Mouse (Mus musculus) urinary bladder, postnatal 36 days (tissue): ENCODE results near the gene Cyld.
"Not testable (repeated sequence)": the region's sequence is repeated elsewhere in the genome, so short reads cannot be mapped to it uniquely, and the experiment has no call there.

Experiments used
- DNase-seq, 2 experiments: peaks; one replicate each; pipeline ENCODE4 v3.0.0; 2022; ENCODE audit warnings: low spot score in 2 of 2, mixed read lengths in 1 of 2

The Cyld gene

DNA sequence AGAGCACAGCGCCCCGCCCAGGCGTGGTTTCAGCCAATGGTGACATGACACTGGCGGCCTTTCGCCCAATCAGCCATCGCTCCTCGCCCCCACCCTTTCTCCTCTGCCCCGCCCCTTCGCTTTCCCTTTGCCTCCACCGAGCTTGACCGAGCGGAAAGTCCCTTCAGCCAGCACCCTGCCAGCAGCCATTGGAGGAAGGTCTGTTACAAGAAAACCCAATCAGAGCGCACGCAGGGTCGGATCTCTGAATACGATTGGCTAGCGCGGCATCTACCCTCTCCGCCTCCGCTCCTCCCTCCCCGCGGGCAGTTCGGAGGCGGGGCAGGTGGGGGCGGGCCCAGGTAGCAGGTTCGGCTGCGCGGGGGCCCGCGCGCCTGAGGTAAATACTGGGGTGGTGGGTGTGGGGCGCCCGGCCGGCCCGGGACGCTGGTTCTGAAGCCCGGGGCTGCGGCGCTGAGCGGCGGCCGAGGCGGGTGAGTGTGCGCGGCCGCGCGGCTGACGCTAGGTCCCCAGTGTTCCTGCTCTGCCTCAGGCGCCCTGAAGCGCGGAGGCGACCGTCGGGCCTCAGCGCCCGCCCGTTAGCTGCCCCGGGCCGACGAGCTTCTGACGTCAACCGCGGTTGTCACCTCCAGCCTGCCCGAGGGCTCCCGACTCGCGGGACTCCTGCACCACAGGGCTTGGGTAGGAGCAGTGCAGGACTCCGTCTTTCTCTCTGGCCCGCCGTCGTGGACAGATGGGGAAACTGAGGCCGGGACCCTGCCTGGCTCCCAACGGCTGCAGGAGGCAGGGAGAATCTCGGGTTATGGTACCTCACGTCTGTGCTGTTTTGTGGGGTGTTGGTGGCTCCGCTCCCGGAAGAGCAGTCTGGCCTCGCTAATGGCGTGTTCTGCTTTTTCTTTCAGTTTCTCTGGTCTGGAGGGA is at the start of gene Cyld:
Gene Cyld (plus strand): TSS at position 308 of the 921 bp plus-strand sequence.
- DNase-seq: peak; percentile 97 to 98

DNA sequence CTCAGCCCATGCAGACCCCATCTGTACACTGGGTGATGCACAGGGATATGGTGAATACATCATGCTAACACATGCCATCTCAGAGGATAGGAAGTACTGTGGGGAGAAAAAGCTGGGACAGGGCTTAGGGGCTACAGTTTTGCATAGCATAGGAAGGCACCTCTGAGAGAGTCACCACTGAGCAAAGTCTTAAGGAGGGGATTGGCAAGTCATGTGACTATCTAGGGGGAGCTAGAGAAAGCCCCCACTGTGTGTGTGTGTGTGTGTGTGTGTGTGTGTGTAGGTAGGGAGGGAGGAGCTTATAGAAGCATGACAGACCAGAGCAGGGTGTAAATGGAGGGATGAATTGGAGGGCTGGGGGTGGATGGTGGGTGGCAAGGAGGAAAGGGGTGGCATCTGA is 48.5 kb upstream of the Cyld start:
- no peak for DNase-seq

DNA sequence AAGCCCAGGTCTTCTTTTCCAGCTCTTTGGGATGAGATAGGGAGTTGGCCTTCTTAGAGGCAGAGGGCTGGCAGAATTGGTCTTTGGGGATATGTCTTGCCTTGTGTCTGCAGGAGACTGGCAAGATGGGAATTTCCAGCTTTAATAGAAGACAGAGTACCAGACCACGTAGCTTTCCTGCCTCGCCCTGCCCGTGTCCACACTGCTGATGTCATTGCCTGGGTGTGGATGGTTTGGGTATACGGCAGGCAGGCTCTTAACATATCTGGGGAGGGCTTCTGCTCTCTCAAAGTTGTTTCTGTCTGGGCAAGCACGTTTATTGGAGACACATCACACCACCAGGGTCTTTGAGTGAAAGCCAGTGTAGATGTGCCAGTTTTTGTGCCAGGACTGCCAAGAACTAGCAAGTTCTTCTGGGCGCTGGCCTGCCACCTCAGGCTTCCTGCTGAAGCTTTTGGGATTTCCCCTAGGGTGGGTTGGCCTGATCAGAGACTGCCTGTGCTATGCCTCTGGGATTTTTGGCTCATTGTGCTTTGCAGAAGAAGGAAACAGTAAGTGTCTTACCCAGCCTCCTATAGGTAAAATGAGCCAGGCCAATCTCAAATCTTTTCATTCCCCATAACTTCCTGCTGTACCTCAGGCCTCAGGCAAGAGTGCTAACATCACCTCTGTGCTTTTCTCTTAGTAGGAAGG is 46.7 kb upstream of the Cyld start:
- no peak for DNase-seq

DNA sequence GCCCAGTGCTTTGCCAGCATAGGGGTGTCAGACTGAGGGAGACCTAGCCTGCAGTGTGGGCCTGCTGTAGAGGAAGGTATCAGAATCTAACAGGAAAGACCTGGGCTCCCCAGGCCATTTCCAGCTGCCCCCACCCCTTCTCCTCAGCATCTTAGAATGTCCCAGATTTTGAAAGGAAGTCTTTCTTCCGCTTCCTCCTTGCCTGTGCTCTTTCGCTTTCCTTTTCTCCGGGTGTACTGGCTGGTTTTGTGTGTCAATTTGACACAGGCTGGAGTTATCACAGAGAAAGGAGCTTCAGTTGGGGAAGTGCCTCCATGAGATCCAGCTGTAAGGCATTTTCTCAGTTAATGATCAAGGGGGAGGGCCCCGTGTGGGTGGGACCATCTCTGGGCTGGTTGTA is 45.7 kb upstream of the Cyld start:
- not testable (repeated sequence) for DNase-seq

DNA sequence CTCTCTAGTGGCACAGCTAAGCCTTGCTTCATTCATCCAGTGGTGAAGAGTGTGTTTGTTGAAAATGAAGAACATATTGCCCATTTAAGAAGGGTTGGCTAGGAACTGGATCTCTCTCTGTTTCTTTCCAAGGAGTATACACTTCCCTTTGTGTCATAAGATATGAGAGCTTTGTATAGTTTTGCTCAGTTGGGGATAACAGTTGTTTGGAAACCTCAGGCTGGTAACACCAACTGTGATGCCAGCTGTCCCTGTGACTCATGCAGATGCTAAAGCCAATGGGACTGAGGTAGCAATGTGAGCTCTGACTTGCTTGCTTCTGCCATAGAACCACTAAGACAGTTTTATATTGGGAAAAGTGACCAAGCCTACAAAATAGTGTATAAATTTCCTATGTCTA is 41.5 kb upstream of the Cyld start:
- no peak for DNase-seq

DNA sequence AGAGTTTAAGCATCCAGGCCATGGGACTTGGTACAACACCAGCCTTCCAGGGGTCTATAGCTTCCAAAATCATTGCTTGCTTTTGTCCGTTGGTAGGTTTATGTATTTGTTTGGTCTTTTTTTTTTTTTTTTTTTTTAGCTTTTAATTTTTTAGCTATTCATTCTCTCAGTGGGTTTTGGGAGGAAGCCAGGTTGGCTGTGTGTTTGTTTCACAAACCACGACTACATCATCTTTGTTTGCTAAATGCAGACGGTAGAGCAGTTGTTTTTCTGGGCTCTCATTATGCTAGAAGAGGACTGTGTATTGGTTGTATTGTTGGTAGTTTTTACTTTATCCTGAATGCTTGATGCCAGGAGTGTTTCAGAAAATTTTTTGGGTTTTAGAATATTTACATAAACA is 37.0 kb upstream of the Cyld start:
- no peak for DNase-seq

DNA sequence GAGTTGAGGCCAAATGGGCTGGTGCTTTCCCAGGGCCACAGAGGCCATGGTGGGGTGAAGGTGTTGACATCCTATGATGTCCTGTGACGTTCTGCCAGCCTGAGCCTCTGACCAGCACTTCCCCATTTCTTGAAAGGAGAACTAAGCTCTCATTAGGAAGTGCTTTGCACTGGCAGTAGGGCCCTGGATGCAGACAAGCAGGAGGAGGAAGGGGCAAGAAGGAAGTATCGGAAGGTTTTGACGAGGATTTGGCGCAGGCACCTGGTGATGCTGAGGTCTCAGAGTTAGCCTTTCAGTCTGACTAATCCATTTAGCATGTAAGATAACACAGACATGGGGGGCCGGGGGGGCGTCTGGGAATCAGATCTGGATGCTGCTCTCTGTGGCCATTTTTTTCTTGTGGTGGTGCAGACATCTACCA is 34.4 kb upstream of the Cyld start:
- no peak for DNase-seq

DNA sequence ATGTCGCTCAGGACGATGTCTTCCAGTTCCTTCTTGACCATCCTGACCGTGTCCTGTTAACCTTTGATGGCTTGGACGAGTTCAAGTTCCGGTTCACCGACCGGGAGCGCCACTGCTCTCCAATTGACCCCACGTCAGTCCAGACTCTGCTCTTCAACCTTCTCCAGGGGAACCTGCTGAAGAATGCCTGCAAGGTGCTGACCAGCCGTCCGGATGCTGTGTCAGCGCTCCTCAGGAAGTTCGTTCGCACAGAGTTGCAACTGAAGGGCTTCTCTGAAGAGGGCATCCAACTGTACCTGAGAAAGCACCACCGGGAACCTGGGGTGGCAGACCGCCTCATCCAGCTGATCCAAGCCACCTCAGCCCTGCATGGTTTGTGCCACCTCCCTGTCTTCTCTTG is 32.7 kb upstream of the Cyld start:
- DNase-seq: no peak

DNA sequence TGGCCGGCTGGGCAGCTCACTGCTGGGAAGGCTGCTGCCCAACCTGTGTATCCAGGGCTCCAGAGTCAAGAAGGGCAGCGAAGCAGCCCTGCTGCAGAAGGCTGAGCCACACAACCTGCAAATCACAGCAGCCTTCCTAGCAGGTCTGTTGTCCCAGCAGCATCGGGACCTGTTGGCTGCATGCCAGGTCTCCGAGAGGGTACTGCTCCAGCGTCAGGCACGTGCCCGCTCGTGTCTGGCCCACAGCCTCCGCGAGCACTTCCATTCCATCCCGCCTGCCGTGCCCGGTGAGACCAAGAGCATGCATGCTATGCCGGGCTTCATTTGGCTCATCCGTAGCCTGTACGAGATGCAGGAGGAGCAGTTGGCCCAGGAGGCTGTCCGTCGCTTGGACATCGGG is 31.9 kb upstream of the Cyld start:
- DNase-seq: no peak

DNA sequence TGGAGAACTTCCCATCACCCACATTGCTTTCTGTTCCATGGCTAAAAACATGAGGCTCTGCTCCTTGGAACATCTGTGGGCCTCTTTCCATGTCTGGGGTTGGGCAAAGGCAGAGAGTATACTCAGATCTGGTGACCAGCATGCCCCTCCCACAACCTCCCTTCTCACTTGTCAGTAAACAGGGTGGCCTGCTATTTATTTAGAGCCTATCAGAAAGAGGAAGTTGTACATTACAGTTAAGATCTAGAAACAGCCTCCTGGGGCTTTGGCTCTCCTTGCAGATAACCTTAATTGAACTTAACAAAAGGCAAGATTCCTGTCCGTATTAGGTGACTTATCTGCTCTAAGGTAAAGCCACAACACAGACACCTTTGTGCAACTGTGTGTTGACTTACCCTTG is 30.4 kb upstream of the Cyld start:
- peak in 1 of 2 experiments; percentile 27 for DNase-seq

DNA sequence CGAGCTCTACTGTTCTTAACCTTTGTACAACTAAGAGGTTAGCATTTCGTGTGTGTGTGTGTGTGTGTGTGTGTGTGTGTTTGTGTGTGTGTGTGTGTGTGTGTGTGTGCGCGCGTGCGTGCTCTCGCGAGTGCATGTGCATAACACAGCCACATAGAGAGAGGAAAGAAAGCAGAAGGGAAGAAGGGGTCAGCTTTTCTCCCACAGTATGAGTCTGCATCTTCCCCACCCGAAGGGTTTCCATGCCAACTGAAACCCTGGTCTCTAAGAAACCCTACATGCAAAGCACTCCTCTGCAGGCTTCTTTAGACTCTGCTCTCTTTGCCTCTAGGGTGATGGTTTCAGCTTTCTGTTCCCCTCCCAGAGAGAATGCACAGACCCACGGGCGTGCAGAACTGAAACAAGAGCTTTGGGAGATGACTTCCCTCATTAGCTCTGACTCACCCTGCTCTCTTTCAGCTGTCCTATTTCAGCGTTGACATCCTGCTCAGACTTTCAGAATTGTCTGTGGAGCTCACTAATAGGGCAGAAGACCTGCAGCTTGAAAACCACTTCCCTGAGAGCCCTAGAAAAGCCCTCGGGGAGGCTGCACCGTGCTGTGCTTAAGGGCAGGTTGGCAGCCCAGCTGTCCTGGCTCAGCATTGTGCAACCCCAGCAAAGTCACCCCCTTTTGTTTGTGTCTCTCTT is 28.3 kb upstream of the Cyld start:
- no peak for DNase-seq

DNA sequence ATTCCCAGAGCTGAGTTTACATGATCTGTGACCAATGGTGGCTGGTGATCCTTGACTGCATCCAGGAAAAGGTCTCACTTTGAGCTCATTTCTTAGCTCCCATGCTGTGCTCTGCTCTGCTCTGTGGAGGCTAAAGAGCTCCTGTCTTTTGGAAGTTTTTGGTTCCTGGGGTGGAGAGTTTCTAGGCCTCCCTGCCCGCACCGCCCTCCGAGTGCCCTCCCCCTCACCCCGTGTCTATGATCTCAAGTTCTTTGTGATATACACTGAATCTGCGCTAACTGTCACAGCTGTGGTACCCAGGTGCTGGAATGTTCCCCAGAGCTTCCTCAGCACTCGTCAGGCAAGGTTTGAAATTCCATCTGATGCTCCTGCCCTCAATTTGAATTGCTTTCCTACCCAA is 26.0 kb upstream of the Cyld start:
- DNase-seq: no peak

DNA sequence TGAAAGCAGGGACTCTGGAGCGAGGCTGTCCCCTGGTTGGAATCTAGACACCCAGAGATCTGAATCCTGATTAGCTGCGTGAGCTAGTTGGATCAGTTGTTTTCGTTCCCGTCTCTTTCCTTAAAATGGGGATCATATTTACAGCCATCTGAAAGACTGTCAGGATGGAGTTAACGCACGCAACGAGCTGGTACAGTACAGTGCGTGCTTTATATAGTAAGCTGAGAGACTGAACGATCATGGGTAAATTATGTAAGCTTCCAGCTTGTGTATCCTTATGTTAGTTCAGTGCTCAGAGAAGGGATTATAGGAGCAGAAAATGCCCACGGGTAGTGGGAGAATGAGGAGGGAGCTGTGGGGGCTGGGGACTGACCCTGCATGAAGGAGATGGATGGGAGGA is 25.3 kb upstream of the Cyld start:
- no peak for DNase-seq

DNA sequence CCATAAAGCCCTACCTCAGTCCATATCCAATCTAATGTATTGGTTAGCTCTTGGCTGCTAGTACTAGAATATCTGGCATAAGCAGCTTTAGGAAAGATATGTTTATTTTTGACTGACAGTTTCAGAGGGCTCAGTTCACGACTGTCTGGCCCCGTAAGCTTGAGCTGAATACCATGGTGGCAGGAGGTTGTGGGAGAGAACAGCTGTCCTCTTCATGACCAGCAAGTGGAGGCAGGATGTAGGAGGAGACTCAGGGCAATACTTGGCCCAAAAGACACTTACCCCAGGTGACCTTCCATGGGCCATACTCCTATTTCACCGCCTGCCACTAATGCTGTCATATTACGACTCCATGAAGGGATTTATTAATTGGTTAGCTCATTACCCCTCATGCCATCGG is 23.0 kb upstream of the Cyld start:
- DNase-seq: no peak

DNA sequence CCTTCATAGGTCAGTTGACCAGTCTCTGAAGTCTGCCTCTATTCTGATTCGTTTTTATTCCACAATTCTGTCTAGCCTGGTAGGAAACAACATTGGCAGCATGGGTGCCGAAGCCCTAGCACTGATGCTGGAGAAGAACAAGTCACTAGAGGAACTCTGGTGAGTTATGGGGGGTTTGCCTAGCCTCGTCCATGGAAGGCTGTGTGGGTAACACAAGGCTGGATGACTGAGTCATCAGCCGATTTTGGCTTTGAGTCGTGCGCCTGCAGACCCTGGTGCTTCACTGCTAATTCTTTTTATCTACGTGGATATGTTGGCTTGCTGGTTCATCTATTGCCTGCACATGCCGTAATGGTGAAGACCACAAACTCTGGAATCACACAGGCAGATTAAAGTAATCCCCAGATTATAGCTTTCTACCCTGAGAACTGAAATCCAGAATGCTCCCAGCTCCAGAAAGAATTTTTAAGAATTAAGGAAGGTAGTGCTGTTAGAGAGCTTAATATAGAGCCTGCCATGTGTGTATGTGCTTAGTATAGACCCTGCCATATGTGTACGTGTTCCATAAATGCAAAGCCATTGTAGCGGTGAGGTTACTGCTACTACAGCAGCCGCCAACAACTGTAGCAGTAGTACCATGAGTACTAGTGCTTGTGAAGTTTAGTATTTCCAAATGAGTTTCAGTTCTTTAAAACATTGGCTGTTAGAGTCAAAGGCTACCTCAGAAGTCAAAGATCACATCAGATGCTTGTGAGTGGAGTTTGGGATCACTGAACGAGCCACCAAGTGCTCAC is 21.3 kb upstream of the Cyld start:
- DNase-seq: no peak

DNA sequence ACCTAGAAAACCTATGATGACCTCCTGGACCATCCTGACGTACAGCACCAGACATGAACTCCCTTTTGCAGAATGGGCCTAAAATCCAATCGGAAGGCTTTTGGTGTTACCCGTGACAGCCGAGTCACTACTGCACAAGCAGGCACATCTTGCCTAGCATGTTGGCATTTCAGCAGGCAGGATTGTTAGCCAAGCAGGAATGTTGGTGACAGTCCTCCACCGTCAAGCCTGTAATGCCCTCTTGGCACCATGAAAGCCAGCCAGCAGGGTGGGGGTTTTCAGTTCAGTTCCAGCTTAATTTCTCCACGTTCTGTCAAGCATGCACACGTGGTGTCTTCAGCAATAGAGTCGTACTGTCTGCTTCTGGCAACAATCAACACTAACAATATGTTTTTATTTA is 19.8 kb upstream of the Cyld start:
- DNase-seq: no peak

DNA sequence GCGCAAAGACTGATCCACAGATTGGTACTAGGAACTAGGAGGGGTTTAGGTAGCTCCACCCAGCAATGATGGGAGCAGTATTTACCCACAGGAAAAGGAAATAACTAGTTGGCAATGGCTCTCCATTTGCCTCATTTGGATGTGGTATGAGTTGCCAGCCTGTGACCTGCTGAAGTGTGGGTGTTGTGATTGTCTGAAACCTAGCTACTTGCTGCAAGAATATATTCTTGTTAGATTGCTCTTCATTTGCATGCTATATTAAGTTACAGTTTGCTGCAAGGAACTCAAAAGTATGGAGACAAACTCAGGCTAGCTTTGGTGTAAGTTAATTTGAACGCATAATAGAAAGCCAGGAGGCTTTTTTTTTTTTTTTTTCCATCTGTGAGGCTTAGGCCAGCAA is 16.3 kb upstream of the Cyld start:
- no peak for DNase-seq

DNA sequence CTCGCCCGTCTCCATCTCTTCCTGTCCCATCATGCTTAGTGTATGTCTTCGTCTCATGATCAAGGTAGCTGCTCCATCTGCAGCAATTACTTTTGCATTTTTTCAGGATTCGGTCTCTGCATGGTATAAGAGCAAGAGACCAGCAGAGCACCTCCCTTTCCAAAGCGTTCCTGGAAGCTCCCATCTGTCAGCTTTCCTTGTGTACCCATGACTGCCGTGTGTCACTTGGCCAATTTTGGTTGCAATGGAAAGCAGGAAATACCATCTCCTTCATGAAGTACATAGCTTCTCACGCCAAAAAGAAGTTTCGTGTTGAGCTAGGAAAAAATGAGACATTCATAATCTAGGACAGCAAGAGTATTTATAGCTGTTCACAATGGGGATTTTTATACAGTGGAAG is 15.8 kb upstream of the Cyld start:
- DNase-seq: no peak

DNA sequence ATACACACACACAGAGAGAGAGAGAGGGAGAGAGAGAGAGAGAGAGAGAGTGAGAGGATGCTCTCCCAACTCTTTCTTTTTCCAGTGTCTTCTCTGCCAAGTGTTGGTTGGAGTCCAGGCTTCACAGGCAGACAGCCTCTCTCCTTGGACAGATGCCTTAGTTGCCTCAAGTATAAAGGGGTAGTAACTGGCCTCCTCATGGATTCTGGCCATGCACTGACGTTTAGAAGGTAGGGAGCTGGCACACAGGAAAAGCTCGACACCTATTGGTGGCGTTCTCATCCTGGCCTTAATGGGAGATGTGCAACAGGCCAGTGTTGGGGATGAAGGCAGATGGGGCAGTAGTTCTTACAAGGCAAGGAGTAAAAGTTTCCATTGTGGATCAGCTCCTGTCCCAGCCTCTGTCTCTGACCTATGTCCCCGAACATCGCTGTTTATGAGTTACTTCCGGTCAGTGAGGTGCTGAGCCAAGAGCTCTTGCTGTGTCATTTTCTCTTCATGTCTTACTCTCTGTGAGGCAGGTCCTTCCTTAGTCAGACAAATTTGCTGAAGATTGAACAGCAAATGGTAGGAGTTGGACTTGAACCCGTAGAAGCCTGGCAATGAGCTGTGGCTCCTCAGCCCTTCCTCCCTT is 13.1 kb upstream of the Cyld start:
- no peak for DNase-seq

DNA sequence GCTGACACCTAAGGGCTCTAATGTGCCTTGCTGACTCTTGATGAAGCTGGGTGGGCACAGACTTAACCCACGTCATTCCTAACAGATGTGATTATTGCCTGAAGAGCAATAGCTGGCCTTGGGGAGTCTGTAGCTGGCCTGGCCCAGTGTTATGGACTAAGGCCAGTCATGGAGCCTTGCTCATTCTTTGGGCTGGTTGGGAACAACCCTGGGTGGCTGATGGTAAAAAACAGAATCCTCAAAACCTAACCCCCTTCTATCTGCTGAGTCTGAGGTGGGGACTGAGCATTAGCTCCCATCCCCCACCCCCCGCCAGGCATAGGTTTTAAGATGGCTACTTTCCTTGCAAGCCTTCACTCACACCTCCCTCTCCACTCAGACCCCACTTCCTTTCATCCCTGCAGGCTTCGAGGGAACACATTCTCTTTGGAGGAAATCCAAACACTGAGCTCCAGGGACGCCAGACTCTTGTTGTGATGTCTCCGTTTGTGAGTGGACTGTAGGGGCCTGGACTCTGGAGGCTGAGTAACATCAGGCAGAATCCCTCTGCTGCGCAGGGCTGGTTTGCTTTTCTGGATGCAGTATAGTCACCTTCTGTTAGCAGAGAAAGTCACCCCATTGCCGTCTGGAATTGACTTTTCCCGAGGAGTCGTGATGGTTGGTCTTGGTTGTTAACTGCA is 10.5 kb upstream of the Cyld start:
- no peak for DNase-seq

DNA sequence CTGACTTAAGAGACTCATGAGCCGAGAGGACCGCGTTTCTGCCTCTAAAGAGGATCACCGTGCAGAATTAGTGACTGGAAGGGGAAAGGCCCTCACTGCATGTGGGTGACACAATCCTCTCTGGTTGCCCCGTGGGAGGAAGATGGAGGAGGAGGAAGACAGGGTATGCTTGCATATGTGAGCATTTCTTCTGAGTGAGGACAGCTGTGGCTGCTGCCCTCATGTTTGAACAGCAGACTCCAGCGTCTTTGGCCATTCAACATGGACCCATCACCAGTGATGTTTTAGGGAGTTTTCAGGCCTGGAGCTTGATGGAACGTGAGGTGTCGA is 10.0 kb upstream of the Cyld start:
- DNase-seq: no peak
